Mouse (Mus musculus) testis, adult 2 months (tissue): ENCODE measurements around the gene Arv1. TPM values are rescaled to one million over a fixed set of nuclear protein-coding genes. Genes with fewer than 3 reads are reported as not detected.

Experiments used
- H3K27ac ChIP-seq: fragments of 200-500 bp; 2 replicates; pipeline ENCODE4 v1.5.1; 2012; ENCODE audit warnings: low read depth, low read length; ENCODE audit not compliant: control insufficient read depth, insufficient read depth
- H3K27me3 ChIP-seq: fragments of 200-500 bp; 2 replicates; pipeline ENCODE4 v1.6.1; 2012; ENCODE audit warnings: mild to moderate bottlenecking, low read length, moderate library complexity; ENCODE audit not compliant: control insufficient read depth, insufficient read depth
- H3K36me3 ChIP-seq: fragments of 200-500 bp; 2 replicates; pipeline ENCODE4 v1.6.1; 2012; ENCODE audit warnings: mild to moderate bottlenecking, low read length; ENCODE audit not compliant: control insufficient read depth, insufficient read depth
- H3K4me1 ChIP-seq: fragments of 200-500 bp; 2 replicates; pipeline ENCODE4 v1.6.1; 2012; ENCODE audit warnings: low read length; ENCODE audit not compliant: control insufficient read depth, insufficient read depth
- H3K4me3 ChIP-seq: fragments of 200-500 bp; 2 replicates; pipeline ENCODE4 v1.5.1; 2012; ENCODE audit warnings: low read depth, mild to moderate bottlenecking, low read length, moderate library complexity, mixed read lengths; ENCODE audit not compliant: control insufficient read depth
- CTCF ChIP-seq: fragments of 200-500 bp; IDR thresholded peaks from 2 replicates; pipeline ENCODE4 v1.5.1; 2012; ENCODE audit warnings: low read depth, mild to moderate bottlenecking, inconsistent platforms, low read length, moderate library complexity; ENCODE audit not compliant: control insufficient read depth, insufficient read depth, insufficient replicate concordance
- POLR2A ChIP-seq: fragments of 200-500 bp; IDR thresholded peaks from 2 replicates; pipeline ENCODE4 v1.6.1; 2012; ENCODE audit warnings: low read depth, mild to moderate bottlenecking, inconsistent platforms, low read length, moderate library complexity; ENCODE audit not compliant: control insufficient read depth
- polyA plus RNA-seq: library from polyadenylated mRNA; depleted of rRNA; stranded (reverse); fragments of >200 nt; gene quantifications from 2 replicates; pipeline ENCODE4 v1.2.3, GENCODE M21; 2012; rRNA removed

Gene Arv1
- polyA plus RNA-seq, 1 experiment = 14.9 TPM

DNA sequence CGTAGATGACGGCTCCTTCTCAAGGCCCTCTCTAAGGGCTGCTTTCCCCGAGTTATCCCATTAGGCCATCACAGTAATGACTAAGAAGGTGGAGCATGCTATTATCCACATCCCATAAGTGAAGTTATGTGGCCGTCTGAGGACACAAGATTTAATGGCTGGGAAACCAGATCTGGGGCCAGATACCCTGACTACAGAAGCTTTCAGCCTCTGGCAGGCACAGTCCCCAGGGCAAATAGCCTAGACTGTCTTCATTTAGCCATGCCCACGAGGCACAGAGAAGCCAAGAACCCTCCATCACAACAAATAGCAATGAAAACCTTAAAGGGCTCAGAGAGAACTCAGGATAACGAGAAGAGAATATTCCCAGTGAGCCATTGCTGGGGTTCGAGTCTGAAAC, 41.1 kb downstream of the Arv1 start:
- Histone ChIP-seq H3K4me1 (peaks cover 2% of the 10 kb centered on the region), H3K4me3 (no peak overlapping the region), H3K27ac (no peak overlapping the region), H3K36me3 (no peaks in the 10 kb centered on the region), H3K27me3 (no peaks in the 10 kb centered on the region)
- TF ChIP-seq CTCF (no peak), POLR2A (no peak)

DNA sequence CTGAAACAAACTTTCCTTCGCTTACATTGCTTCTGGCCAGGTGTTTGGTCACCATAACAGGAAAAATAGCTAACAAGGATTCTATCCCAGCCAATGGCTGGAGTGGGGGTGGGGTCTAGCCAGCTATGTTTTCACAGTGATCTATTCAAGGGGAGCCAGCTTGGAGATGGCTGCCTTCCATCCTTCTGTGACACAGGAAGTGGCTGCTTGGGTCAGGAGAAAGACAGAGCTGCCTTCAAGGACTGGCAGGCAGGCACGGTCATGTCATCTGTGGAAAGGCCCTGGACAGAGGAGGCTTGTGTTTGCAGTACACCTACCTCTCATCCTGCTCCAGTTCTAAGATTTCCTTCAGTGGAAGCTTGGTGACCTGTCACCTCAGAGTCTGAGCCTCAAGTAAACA, 50.5 kb downstream of the Arv1 start:
- no peaks in the 10 kb centered on the region for H3K36me3 ChIP-seq
- H3K4me1 ChIP-seq = peaks cover 8% of the 10 kb centered on the region
- no peak overlapping the region for H3K27ac ChIP-seq
- H3K27me3 ChIP-seq = no peaks in the 10 kb centered on the region
- TF ChIP-seq CTCF = no peak
- no peak for TF ChIP-seq POLR2A
- no peak overlapping the region for H3K4me3 ChIP-seq

DNA sequence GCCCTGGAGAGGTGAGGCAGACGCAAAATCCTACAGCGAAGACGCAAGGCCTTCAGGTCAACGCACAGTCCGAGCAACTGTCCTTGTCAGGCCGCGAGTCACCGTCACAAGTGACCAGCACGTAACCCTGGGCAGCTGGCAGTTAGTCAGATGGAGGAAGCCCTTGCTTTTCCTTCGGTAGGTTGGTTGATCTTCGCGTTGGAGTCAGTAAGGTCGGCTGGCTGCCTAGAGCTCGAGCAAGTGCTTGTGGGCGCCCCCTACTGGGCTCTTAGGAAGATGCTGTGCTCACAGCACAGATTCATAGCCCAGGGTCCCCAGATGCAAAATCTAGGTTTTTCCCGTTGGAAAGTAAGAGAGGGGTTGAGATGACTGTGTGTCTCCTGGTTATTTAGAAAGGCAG, 53.8 kb downstream of the Arv1 start:
- TF ChIP-seq POLR2A = peak; percentile 32; the same call in 1 of the 2 replicates
- TF ChIP-seq CTCF = peak; percentile 81
- H3K27ac ChIP-seq = no peak overlapping the region
- no peaks in the 10 kb centered on the region for H3K36me3 ChIP-seq
- H3K27me3 ChIP-seq = no peaks in the 10 kb centered on the region
- H3K4me3 ChIP-seq = peak overlapping the region; percentile 92
- H3K4me1 ChIP-seq = peaks cover 8% of the 10 kb centered on the region

DNA sequence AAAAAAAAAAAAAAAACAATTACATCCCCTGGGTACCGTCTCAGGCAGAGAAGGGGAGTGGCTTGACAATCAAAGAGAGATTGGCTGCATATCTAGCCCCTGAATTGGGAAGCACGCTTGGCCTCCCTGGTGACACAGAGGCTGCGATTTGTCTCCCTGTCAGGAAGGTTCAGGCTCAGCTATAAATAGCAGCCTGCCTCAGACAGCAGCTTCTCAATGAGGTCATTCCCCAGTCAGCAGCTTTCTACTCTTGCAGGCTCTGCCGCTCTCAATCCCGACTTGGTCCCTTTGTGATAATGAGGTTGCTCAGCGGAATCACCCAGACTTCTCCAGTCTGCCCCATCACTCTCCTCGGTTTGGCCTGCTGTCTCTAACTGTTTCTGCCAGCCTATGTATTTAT, 58.3 kb downstream of the Arv1 start:
- no peak for TF ChIP-seq POLR2A
- H3K4me1 ChIP-seq = peaks cover 7% of the 10 kb centered on the region
- no peak overlapping the region for H3K27ac ChIP-seq
- no peaks in the 10 kb centered on the region for H3K27me3 ChIP-seq
- no peaks in the 10 kb centered on the region for H3K36me3 ChIP-seq
- H3K4me3 ChIP-seq = no peak overlapping the region

DNA sequence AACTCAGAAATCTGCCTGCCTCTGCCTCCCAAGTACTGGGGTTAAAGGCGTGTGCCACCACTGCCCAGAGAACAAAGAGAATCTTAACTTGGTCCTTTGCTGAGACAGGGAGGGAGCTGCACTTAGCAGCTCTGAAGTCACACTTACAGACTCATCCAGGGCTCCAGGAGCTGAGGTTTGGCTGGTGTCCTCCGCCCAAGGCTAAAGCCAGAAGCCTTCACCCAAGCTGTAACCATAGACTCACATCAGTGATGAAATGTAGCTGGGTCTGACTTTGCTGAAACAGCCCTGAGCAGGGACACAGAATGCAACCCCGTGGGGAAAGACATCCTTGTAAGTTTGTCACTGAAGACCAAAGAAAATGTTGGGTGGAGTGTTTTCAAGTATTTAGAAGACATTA, 60.5 kb downstream of the Arv1 start:
- no peaks in the 10 kb centered on the region for H3K27me3 ChIP-seq
- H3K27ac ChIP-seq = no peak overlapping the region
- H3K4me1 ChIP-seq = peaks cover 2% of the 10 kb centered on the region; the same call in 1 of the 2 replicates
- TF ChIP-seq POLR2A (no peak), CTCF (no peak)
- H3K36me3 ChIP-seq = no peaks in the 10 kb centered on the region
- H3K4me3 ChIP-seq = no peak overlapping the region

DNA sequence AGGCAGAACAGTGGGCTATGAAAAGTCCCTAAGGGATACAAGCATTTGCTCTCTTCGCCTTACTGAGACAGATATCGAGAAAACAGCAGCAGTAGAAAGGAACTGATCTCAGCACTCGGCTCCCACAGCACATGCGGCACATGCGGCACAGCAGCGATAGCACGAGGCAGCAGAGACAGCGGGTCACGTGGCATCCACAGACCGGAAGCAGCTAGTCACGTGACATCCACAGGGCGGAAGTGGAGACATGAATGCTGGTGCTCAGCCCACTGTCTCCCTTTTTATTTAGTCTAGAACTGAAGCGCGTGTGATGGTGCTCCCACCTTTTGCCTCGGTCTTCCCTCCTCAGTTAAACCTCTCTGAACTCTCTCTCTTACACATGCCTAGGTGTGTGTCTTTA, 61.3 kb downstream of the Arv1 start:
- H3K27me3 ChIP-seq = no peaks in the 10 kb centered on the region
- peaks cover 2% of the 10 kb centered on the region; the same call in 1 of the 2 replicates for H3K4me1 ChIP-seq

More for the DNA sequence above, 61.3 kb downstream of the Arv1 start:
- H3K27ac ChIP-seq = no peak overlapping the region
- H3K36me3 ChIP-seq = no peaks in the 10 kb centered on the region
- peak overlapping the region; percentile 53 for H3K4me3 ChIP-seq
- TF ChIP-seq POLR2A (no peak; the same call in 1 of the 2 replicates), CTCF (no peak)

Other genes starting within 250 kb of the Arv1 start
- 14.2 and 14.7 TPM in 2 replicates for gene Cog2, start 201.4 kb upstream of the Arv1 start, polyA plus RNA-seq
- 143 and 231 TPM in 2 replicates for gene Agt, start 152.4 kb upstream of the Arv1 start, polyA plus RNA-seq
- 0.58 and 0.75 TPM in 2 replicates for gene Capn9, start 146.0 kb upstream of the Arv1 start, polyA plus RNA-seq
- gene 2310022B05Rik, start 58.8 kb upstream of the Arv1 start, polyA plus RNA-seq = 15.9 and 17.3 TPM in 2 replicates
- 8.2 and 9.2 TPM in 2 replicates for gene Ttc13, start 156 bp upstream of the Arv1 start, polyA plus RNA-seq
- 10.9 and 11.2 TPM in 2 replicates for gene Fam89a, start 29.7 kb downstream of the Arv1 start, polyA plus RNA-seq
- gene Trim67, start 71.0 kb downstream of the Arv1 start, polyA plus RNA-seq = 0.43 and 0.49 TPM in 2 replicates
- gene Gnpat, start 140.9 kb downstream of the Arv1 start, polyA plus RNA-seq = 256 and 262 TPM in 2 replicates
- gene 2810004N23Rik, start 141.0 kb downstream of the Arv1 start, polyA plus RNA-seq = 7.6 and 9.5 TPM in 2 replicates
- gene Exoc8, start 175.6 kb downstream of the Arv1 start, polyA plus RNA-seq = 13.1 and 13.8 TPM in 2 replicates
- 119 and 129 TPM in 2 replicates for gene Sprtn, start 175.7 kb downstream of the Arv1 start, polyA plus RNA-seq
- 3.8 and 4.2 TPM in 2 replicates for gene Egln1, start 227.2 kb downstream of the Arv1 start, polyA plus RNA-seq